Mouse (Mus musculus) left cerebral cortex, postnatal 36 days (tissue): ENCODE results near the gene Igfn1. TPM values are rescaled to one million over a fixed set of nuclear protein-coding genes. Genes with fewer than 3 reads are reported as not detected.

Experiments used
- DNase-seq, 2 experiments: peaks; one replicate each; pipeline ENCODE4 v3.0.0; 2021 to 2022; ENCODE audit warnings: low spot score in 2 of 2, mixed read lengths in 1 of 2
- intact Hi-C: fragments of 180-260 bp; cut with DNase I; formaldehyde crosslinking; loops from one replicate; pipeline ENCODE4 v1.15.1; 2025
- total RNA-seq, 2 experiments: library from RNA; stranded (reverse); gene quantifications; 2 replicates each; pipeline ENCODE4 v1.2.3; 2021

Igfn1 gene
- total RNA-seq, 2 experiments from 2014 or later, result 12.8 to 16.3 TPM

GRCm38 (mm10) chr1:135943713-135944112 lies 62.4 kb downstream of the Igfn1 start:
- intact Hi-C loops, result loop anchor here (5.0 kb wide), 1 partner anchor 226 kb away; no protein-coding TSS in a partner anchor
- no peak for DNase-seq

GRCm38 (mm10) chr1:135942116-135942515 lies 64.0 kb downstream of the Igfn1 start:
- no peak for DNase-seq
- intact Hi-C loops, result loop anchor here (5.0 kb wide), 1 partner anchor 225 kb away; no protein-coding TSS in a partner anchor

GRCm38 (mm10) chr1:135941259-135942006 lies 64.7 kb downstream of the Igfn1 start:
- DNase-seq, result no peak
- intact Hi-C loops, result loop anchor here (5.0 kb wide), 1 partner anchor 224 kb away; no protein-coding TSS in a partner anchor

GRCm38 (mm10) chr1:135936091-135936490 lies 70.1 kb downstream of the Igfn1 start:
- no peak for DNase-seq
- intact Hi-C loops, result no loop called here

- no peak for DNase-seq
- intact Hi-C loops, result no loop called here
These were observed 72.3 kb downstream of the Igfn1 start for GRCm38 (mm10) chr1:135933704-135934293.

GRCm38 (mm10) chr1:135929876-135930275 lies 76.3 kb downstream of the Igfn1 start:
- no peak for DNase-seq
- intact Hi-C loops, result no loop called here

- DNase-seq, result no peak
- intact Hi-C loops, result no loop called here
These were observed 80.3 kb downstream of the Igfn1 start for GRCm38 (mm10) chr1:135925848-135926247.

GRCm38 (mm10) chr1:135924377-135924994 lies 81.7 kb downstream of the Igfn1 start:
- intact Hi-C loops, result no loop called here
- DNase-seq, result no peak

GRCm38 (mm10) chr1:135923229-135923628 lies 82.9 kb downstream of the Igfn1 start:
- no peak for DNase-seq
- intact Hi-C loops, result no loop called here

- intact Hi-C loops, result no loop called here
- DNase-seq, result no peak
These were observed 87.3 kb downstream of the Igfn1 start, which contains the start of gene Pkp1 for GRCm38 (mm10) chr1:135918644-135919407. Gene Pkp1, minus strand, starts transcription at chr1:135919207.

GRCm38 (mm10) chr1:135917206-135917605 lies 88.9 kb downstream of the Igfn1 start:
- no peak for DNase-seq
- intact Hi-C loops, result no loop called here

- no peak for DNase-seq
- intact Hi-C loops, result no loop called here
These were observed 89.6 kb downstream of the Igfn1 start for GRCm38 (mm10) chr1:135916486-135917058.

- DNase-seq, result no peak
- intact Hi-C loops, result no loop called here
These were observed 92.5 kb downstream of the Igfn1 start for GRCm38 (mm10) chr1:135913657-135914056.

GRCm38 (mm10) chr1:135909381-135909780 lies 96.8 kb downstream of the Igfn1 start:
- intact Hi-C loops, result no loop called here
- DNase-seq, result no peak

- intact Hi-C loops, result no loop called here
- DNase-seq, result peak in 1 of 2 experiments; percentile 24
These were observed 99.4 kb downstream of the Igfn1 start for GRCm38 (mm10) chr1:135906736-135907135.

Other genes starting within 250 kb of the Igfn1 start
- gene Phlda3, start 240.2 kb downstream of the Igfn1 start, total RNA-seq, result 10 to 100 TPM; 18.2 to 28.8 TPM
- gene Tnni1, start 226.9 kb downstream of the Igfn1 start, total RNA-seq, result 1 to 10 TPM; 2.2 to 4.8 TPM
- 1 to 10 TPM; 1.1 to 1.5 TPM for gene Lad1, start 187.7 kb downstream of the Igfn1 start, total RNA-seq
- gene Tnnt2, start 170.0 kb downstream of the Igfn1 start, total RNA-seq, result 1 to 10 TPM; 5.8 to 7.5 TPM
- gene Pkp1, start 87.1 kb downstream of the Igfn1 start, total RNA-seq, result under 1 TPM; 0.39 to 0.44 TPM
- 10 to 100 TPM; 61.4 to 63.7 TPM for gene Tmem9, start 1.8 kb upstream of the Igfn1 start, total RNA-seq
- 1 to 10 TPM; 1.6 to 3.6 TPM for gene Ascl5, start 44.5 kb upstream of the Igfn1 start, total RNA-seq
- gene Cacna1s, start 46.4 kb upstream of the Igfn1 start, total RNA-seq, result 1 to 10 TPM in 1 of 2 experiments, under 1 TPM in 1; 0.81 to 2.3 TPM
- gene Kif21b, start 125.0 kb upstream of the Igfn1 start, total RNA-seq, result 10 to 100 TPM; 52.0 to 68.8 TPM
- gene Mroh3, start 206.5 kb upstream of the Igfn1 start, total RNA-seq, result 1 to 10 TPM in 1 of 2 experiments, under 1 TPM in 1; 0.54 to 1.2 TPM
- gene Inava, start 227.9 kb upstream of the Igfn1 start, total RNA-seq, result 1 to 10 TPM; 2.5 to 3.3 TPM